Mouse (Mus musculus) cerebellum, adult 9-10 months (tissue): Measurements from ENCODE around the gene Ahr.

ENCODE experiments used
- DNase-seq: peaks from one replicate; pipeline ENCODE4 v3.0.0; 2022

Gene Ahr

GRCm38 (mm10) chr12:35534754-35535236, at the start of gene Ahr:
Ahr (minus strand) TSS chr12:35535038.
- peak; percentile 88 for DNase-seq

DNA sequence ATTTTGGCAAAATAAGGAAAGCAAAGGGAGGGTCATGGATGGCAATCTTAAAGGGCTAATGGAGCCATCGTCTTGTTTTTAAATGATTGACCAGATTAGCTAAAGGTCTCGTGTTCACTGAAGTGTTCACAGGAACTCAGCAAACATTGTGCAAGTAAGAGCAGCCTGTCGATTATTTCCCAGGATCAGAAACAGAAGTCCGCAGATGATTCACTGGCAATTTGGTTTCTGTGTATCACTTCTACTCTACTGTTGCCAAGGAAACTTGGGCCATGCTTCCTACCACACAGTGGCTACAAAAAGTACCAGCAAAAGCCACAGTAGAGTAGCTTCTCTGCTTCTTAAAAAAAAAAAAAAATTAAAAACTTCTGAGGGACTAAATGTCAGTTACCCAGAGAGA, 44.0 kb upstream of the Ahr start:
- no peak for DNase-seq

DNA sequence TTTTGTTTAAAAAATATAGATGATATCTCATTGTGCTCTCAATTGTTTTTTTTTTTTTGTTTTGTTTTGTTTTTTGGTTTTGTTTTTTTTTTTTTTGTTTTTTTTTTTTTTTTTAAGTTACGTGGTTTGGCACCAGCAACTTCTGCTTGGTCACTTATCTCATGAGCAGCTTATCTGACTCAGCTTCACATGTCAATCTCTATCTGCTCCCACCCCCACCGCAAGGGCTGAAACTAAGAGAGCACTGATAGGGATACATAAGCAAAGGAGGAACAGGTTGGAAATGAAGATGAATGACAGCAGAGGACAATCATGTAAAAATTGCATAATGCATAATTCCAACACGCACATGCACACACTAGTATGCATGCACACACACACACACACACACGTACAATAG, 41.3 kb upstream of the Ahr start:
- no peak for DNase-seq

- no peak for DNase-seq
Measured at GRCm38 (mm10) chr12:35573713-35574112, 38.9 kb upstream of the Ahr start.

DNA sequence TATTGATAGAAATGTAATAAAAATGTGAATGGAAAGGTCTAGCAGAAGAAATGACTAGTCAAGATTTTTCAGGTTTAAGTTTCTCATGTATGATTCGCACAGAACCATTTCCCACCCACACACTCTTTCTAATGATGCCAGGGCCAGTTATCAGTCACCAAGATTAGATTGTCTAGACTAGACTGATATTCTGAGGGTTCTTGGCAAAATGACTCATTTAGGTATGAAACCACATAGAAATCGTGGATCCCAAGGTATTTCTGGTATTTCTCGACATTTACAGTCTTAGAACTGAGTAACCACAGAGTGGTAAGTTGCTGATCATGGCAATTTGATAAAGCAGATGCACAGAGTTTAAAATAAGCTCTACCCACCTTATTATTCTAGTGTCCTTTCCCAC, 28.0 kb upstream of the Ahr start:
- DNase-seq: no peak

- no peak for DNase-seq
Measured at GRCm38 (mm10) chr12:35558868-35559267, 24.0 kb upstream of the Ahr start.

GRCm38 (mm10) chr12:35555925-35556324, 21.1 kb upstream of the Ahr start:
- DNase-seq: no peak

- no peak for DNase-seq
Measured at GRCm38 (mm10) chr12:35554309-35554708, 19.5 kb upstream of the Ahr start.

GRCm38 (mm10) chr12:35553174-35553573, 18.3 kb upstream of the Ahr start:
- no peak for DNase-seq

DNA sequence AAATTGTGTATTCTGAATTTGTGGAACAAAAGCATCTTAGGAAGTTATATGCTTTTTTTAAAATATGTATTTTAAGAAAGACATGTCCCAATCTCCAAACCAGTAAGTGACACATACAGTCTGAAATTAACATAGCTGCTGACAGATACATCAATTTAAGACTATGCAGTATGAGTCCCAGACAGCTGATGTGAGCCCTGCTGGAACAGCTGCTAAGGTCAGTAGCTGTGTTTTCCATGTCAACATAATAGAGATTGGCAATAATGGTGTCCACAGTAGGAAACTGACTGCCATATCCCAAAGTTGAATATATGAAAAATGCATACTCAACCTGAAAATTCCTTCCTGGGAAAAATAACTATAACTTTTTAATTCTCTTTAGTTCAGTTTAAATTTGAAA, 15.5 kb upstream of the Ahr start:
- no peak for DNase-seq

DNA sequence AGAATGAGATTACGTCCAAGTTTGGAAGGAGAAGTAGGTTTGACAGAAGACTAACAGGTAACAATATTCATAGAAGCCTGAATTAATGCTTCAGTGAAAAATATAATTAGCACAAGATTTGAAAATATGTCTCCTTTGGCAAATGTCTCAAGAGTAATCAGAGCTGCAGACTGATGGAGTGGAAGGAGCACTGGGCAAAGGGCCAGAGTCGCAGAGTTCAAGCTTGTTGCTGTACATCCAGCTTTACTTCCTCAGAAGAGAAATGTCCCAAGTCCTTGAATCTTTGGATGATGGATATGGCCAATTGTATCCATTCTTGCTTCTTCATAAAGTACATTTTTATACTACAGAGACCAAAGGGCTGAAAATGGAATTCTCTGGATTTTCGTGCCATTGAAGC, 8.0 kb upstream of the Ahr start:
- no peak for DNase-seq

GRCm38 (mm10) chr12:35538843-35539242, 4.0 kb upstream of the Ahr start:
- no peak for DNase-seq

DNA sequence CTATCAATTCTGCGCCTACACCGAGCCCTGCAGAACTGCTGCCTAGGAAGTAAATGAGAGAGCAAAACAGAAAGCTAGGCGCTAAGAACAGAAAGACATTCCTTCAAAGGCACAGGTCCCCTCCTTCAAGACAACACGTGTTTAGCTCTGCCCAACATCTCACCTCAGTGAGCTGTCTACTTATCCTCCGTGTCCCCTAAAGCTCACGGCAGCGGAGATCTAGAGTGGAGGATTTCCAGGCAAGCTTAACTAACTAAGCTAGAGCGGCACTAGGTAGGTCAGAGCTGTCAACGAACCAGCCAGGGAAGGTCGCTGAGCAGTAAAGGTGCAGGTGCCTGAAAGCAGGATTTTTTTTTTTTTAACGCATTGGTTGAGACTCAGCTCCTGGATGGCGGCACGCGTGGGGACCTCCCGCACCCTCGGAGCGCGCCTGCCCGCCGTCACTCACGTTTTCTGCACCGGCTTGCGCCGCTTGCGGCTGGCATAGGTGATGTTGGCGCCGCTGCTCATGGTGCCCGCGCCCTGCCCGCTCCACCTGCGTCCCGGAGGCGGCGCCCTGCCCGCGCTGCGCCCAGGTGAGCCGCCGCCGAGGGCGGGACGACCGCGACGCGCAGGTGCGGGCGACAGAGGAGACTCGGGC, 604 bp downstream of the Ahr start:
- DNase-seq: peak; percentile 64

- no peak for DNase-seq
Measured at GRCm38 (mm10) chr12:35533748-35534113, 1.1 kb downstream of the Ahr start.

- peak; percentile 5 for DNase-seq
Measured at GRCm38 (mm10) chr12:35533133-35533532, 1.7 kb downstream of the Ahr start.

DNA sequence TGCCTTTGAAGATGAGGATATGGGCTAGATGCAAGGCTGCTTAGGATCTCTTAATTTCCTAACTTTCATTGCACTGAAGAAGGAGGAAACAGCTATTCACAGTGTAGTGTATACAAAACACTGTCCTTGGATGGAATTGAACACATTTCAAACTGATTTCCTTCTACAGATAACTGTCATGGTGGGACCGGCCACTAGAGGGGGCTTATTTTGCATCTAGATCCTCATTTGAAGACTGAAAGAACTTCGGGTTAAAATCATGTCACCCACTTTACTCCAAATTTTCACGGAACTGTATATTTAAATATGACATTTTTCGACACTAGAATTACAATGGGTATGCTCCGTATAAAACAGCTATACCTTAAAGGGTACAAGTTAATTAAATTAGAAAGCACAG, 2.7 kb downstream of the Ahr start:
- peak; percentile 69 for DNase-seq

- no peak for DNase-seq
Measured at GRCm38 (mm10) chr12:35530587-35530986, 4.3 kb downstream of the Ahr start.

DNA sequence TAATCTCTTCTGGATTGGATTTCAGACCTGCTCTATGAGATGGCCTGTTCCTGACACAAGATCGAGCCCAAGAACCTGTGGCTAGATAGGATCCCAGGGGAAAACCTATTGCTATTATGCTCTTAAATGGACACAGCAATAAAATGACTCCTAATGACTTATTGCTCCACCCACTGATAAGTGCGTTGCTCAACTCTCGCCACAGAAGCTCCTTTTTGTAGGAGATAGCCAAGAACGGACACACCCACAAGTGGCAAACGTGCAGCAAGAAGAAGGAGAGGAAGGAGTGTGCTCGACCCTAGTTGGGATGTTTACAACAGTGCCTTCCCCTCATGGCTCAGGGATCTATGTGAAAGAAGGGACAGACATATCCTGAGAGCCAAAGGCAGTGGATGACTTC, 7.4 kb downstream of the Ahr start:
- no peak for DNase-seq

DNA sequence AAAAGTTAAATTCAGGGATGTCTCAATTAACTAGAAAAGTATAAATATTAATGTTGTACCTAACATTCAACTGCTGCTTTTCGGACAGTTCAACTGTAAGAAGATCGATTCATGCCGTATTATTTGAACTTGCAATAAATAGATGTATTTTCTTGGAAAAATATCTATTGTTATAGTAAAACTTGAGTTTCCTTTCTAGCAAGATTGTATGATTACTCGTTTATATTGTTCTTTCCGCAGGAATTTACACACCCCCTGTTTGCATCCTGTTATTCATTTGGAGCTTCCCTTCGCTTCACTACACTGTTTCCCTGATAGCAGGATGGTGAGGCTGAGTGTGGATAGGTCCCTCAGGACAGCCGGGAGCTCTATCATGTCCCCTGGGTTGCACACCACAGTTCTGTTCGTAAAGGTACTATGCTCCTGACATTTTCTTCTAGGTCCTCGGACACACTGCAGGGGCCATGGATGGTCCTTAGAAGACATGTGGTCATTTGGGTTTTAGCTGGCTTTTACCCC, 12.2 kb downstream of the Ahr start:
- DNase-seq: no peak

- DNase-seq: no peak
Measured at GRCm38 (mm10) chr12:35515621-35516020, 19.2 kb downstream of the Ahr start.

GRCm38 (mm10) chr12:35514671-35515070, 20.2 kb downstream of the Ahr start:
- no peak for DNase-seq

GRCm38 (mm10) chr12:35510711-35511110, 24.1 kb downstream of the Ahr start:
- DNase-seq: no peak

- no peak for DNase-seq
Measured at GRCm38 (mm10) chr12:35506383-35506782, 28.5 kb downstream of the Ahr start.

GRCm38 (mm10) chr12:35504081-35504480, 30.8 kb downstream of the Ahr start:
- DNase-seq: no peak

GRCm38 (mm10) chr12:35503586-35503985, 31.3 kb downstream of the Ahr start:
- no peak for DNase-seq
